Mouse (Mus musculus) lung, adult 2 months (tissue): ENCODE data around the gene S1pr5.

Source experiments
- CTCF ChIP-seq: fragments of 200-500 bp; IDR thresholded peaks from 2 replicates; pipeline ENCODE4 v1.5.1; 2011; ENCODE audit warnings: mild to moderate bottlenecking, low read length, control low read depth; ENCODE audit not compliant: insufficient read depth
- POLR2A ChIP-seq: fragments of 200-500 bp; IDR thresholded peaks from 2 replicates; pipeline ENCODE4 v1.6.1; 2011; ENCODE audit warnings: low read depth, mild to moderate bottlenecking, control low read depth, low read length, borderline replicate concordance; ENCODE audit errors: extremely low read depth

GRCm38 (mm10) chr9:21239465-21239848 is 8.8 kb downstream of the S1pr5 start:
- TF ChIP-seq CTCF = no peak
- TF ChIP-seq POLR2A = no peak
